Mouse (Mus musculus) ovary, postnatal 14 days (tissue): ENCODE data around the gene Nkx2-1.

Experiments
- DNase-seq: peaks from one replicate; pipeline ENCODE4 v3.0.0; 2022; ENCODE audit warnings: low spot score

Nkx2-1 gene

GRCm38 (mm10) chr12:56521106-56521840 is 15.4 kb downstream of the Nkx2-1 start:
- no peak for DNase-seq

- no peak for DNase-seq
Measured at GRCm38 (mm10) chr12:56520396-56521105, 16.2 kb downstream of the Nkx2-1 start.

GRCm38 (mm10) chr12:56519738-56520191 is 16.9 kb downstream of the Nkx2-1 start:
- no peak for DNase-seq

- no peak for DNase-seq
Measured at GRCm38 (mm10) chr12:56519071-56519737, 17.5 kb downstream of the Nkx2-1 start.

DNA sequence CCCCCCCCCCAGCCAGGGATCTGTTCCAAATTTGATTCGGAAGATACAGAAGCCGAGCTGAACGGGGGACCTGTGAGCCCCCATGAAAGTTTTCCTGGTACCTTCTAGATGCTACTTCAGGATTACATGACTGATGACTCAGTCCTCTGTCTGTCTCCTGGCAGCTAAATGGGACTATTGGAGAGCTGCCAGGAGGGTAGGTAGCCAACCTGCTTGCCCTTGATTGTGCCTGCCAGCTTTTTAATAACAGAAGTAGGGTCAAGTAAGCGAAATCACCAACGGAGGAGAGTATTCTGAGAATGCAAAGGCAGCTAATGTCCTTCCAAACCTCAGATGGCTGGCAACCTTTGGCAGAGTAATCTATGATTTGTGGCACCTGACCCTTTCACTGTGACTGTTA is 18.5 kb downstream of the Nkx2-1 start:
- DNase-seq = no peak

DNA sequence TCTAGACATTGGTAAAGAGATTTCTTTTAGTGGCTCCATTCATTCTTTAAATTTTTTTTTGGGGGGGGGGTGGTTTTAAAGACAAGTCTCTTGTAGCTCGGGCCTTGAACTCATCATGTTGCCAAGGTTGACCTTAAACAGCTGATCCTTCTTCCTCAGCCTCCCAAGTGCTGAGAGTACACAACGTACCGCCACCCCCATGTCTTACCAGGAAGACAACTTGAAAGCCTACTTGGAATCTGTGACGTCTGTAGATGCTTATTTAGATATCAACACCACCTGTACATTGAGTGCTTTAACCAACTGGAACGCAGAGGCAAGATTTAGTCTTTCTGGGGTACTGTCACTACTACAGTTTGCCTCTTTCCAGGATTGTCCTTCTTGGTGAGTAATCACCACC is 21.9 kb downstream of the Nkx2-1 start:
- DNase-seq = no peak

DNA sequence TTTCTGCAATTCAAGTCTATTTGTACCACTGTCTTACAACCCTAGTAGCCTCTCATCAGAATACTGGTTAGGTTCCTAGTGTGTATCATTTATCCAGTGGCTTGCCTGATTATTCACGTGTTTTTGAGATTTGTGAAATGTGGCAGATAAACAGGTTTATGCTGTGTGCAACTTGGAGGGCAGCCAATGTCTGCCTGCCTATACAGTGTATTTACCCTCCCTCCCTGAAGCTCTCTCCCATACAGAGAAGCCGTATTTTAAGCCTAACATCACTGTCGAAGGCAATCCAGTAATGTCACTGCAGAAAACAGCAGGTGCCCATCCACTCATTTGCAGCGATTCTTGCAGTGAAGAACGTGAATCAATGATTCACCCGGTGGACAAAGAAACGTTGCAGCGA is 28.3 kb downstream of the Nkx2-1 start:
- no peak for DNase-seq

- DNase-seq = no peak
Measured at GRCm38 (mm10) chr12:56487046-56487445, 49.7 kb downstream of the Nkx2-1 start.

GRCm38 (mm10) chr12:56482606-56483005 is 54.1 kb downstream of the Nkx2-1 start:
- DNase-seq = no peak
